Mouse (Mus musculus) liver, adult 2 months (tissue): ENCODE measurements at regions not wholly inside any gene's neighbourhood (a gene's known extent, or its start where the extent isn't known, plus 50 kb on each side); places are given as distances from the start of the nearest gene placed in this dataset.

Experiments
- CTCF ChIP-seq: fragments of 200-500 bp; IDR thresholded peaks from 2 replicates; pipeline ENCODE4 v1.5.1; 2011; ENCODE audit warnings: low read depth, low read length, control low read depth
- POLR2A ChIP-seq: fragments of 200-500 bp; IDR thresholded peaks from 2 replicates; pipeline ENCODE4 v1.6.1; 2011; ENCODE audit warnings: low read length, control low read depth; ENCODE audit not compliant: insufficient read depth; ENCODE audit errors: extremely low read depth

GRCm38 (mm10) chr7:49700024-49700390 lies 58.9 kb upstream of the Htatip2 start:
- TF ChIP-seq POLR2A (no peak), CTCF (no peak)
